Mouse (Mus musculus) mouse embryonic stem cell (cell line): ENCODE results near the gene Olfr221.
"Not testable (repeated sequence)": the region's sequence is repeated elsewhere in the genome, so short reads cannot be mapped to it uniquely, and the experiment has no call there.

Source experiments
- in situ Hi-C, 2 experiments: fragments of 300-500 bp; cut with MboI; formaldehyde crosslinking; loops; 1 replicate in 1 of 2; 3 replicates in 1 of 2; pipeline ENCODE4 v1.14.3; 2019 to 2020; ENCODE audit warnings: low sequenced_read_pairs in 2 of 2, low pct_unique_long_range_greater_than_20kb in 1 of 2, mixed read lengths in 1 of 2; ENCODE audit not compliant: unreplicated experiment in 1 of 2

The Olfr221 gene

GRCm38 (mm10) chr14:52042359-52042758 lies at the start of gene Olfr221:
Gene Olfr221, minus strand, starts transcription at chr14:52042459.
- in situ Hi-C loops = not testable (repeated sequence)

- in situ Hi-C loops = no loop called here
Observed at GRCm38 (mm10) chr14:52083083-52083482, 40.8 kb upstream of the Olfr221 start.

- in situ Hi-C loops = no loop called here
Observed at GRCm38 (mm10) chr14:52071599-52072137, 29.4 kb upstream of the Olfr221 start.

- in situ Hi-C loops = no loop called here
Observed at GRCm38 (mm10) chr14:52066135-52066534, 23.9 kb upstream of the Olfr221 start.

GRCm38 (mm10) chr14:52061798-52062197 lies 19.5 kb upstream of the Olfr221 start:
- in situ Hi-C loops = no loop called here

GRCm38 (mm10) chr14:52060800-52061199 lies 18.5 kb upstream of the Olfr221 start:
- in situ Hi-C loops = no loop called here

- in situ Hi-C loops = no loop called here
Observed at GRCm38 (mm10) chr14:52059982-52060381, 17.7 kb upstream of the Olfr221 start.

- in situ Hi-C loops = not testable (repeated sequence)
Observed at GRCm38 (mm10) chr14:52052720-52053119, 10.5 kb upstream of the Olfr221 start.

- in situ Hi-C loops = no loop called here
Observed at GRCm38 (mm10) chr14:52045966-52046565, 3.8 kb upstream of the Olfr221 start.

- in situ Hi-C loops = no loop called here
Observed at GRCm38 (mm10) chr14:52044901-52045678, 2.8 kb upstream of the Olfr221 start.

GRCm38 (mm10) chr14:52043446-52043845 lies 1.2 kb upstream of the Olfr221 start:
- in situ Hi-C loops = no loop called here

- in situ Hi-C loops = no loop called here
Observed at GRCm38 (mm10) chr14:52039332-52039731, 2.9 kb downstream of the Olfr221 start.

GRCm38 (mm10) chr14:52035926-52036325 lies 6.3 kb downstream of the Olfr221 start:
- in situ Hi-C loops = no loop called here

- in situ Hi-C loops = loop anchor here in 1 of 2 experiments (10.0 kb wide), 1 partner anchor 122 kb away; no protein-coding TSS in a partner anchor
Observed at GRCm38 (mm10) chr14:52026342-52026741, 15.9 kb downstream of the Olfr221 start.

GRCm38 (mm10) chr14:52024133-52024532 lies 18.1 kb downstream of the Olfr221 start:
- in situ Hi-C loops = loop anchor here (10.0 to 25.0 kb wide), 2 partner anchors 119 to 1087 kb away; partner anchors contain the start of genes Gm49342 (in 1 of the 2), Pip4p1 (in 1 of the 2) and Pnp (in 1 of the 2)

- in situ Hi-C loops = loop anchor here (10.0 to 25.0 kb wide), 2 partner anchors 118 to 1086 kb away; partner anchors contain the start of genes Gm49342 (in 1 of the 2), Pip4p1 (in 1 of the 2) and Pnp (in 1 of the 2)
Observed at GRCm38 (mm10) chr14:52022709-52023459, 19.4 kb downstream of the Olfr221 start.

- in situ Hi-C loops = loop anchor here (10.0 to 25.0 kb wide), 2 partner anchors 117 to 1085 kb away; partner anchors contain the start of genes Gm49342 (in 1 of the 2), Pip4p1 (in 1 of the 2) and Pnp (in 1 of the 2)
Observed at GRCm38 (mm10) chr14:52022244-52022708, 20.0 kb downstream of the Olfr221 start.

GRCm38 (mm10) chr14:52021568-52022212 lies 20.6 kb downstream of the Olfr221 start:
- in situ Hi-C loops = loop anchor here (10.0 to 25.0 kb wide), 2 partner anchors 117 to 1084 kb away; partner anchors contain the start of genes Gm49342 (in 1 of the 2), Pip4p1 (in 1 of the 2) and Pnp (in 1 of the 2)
